Mouse (Mus musculus): ENCODE results near the gene Phf21a. TPM values are rescaled to one million over a fixed set of nuclear protein-coding genes. Genes with fewer than 3 reads are reported as not detected.

Phf21a gene
- total and polyA plus RNA-seq, 2 experiments from 2014 or later, result 31.7 to 41.3 TPM

DNA sequence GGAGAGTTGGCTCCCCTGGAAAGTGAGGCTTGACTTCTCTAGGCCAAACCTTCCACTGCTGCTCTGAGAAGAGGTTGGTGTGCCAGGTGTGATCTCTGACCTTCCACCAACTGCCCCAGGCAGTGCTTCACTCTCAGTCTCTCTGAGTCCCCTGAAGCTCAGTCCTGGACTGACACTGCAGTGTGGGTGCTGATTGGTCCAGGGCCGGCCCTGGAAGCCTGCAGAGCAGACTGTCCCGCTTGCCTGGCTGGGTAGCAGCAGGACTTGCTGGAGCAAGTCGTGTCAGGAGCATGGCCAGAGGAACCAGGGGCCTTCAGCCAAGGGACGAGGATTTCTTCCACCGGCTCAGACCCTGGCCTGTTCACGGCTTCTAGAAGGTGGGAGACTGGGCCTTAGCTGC, 311.8 kb downstream of the Phf21a start:
- H3K4me2 ChIP-seq (ENCODE audit: low read depth, low read length, poor library complexity, severe bottlenecking), result no peak overlapping the region
- 84% methylated on average over 6 of the region's 6 CpGs for WGBS

DNA sequence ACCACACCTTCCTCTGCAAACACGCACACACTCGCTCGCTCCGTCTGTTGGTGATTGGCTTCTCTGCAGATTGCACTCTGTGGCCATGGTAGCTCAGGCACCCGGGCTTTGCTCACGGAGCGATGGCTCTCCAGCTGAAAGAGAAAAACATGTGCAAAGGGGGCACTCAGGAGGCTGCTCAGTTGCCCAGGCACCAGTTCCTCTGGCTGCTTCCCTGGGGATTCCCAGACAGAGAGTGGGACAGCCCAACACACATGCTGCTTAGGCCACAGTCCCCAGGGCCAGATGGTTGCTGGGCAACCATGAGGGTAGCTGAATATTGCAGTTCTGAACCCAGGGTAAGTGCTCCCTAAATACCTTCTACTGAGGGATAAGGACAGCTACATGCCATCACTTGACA, 312.8 kb downstream of the Phf21a start:
- H3K4me2 ChIP-seq (ENCODE audit: low read depth, low read length, poor library complexity, severe bottlenecking), result no peak overlapping the region
- no peaks in the 10 kb centered on the region for H3K9me3 ChIP-seq (ENCODE audit: low read length)
- peaks cover 62% of the 10 kb centered on the region for H3K36me3 ChIP-seq (ENCODE audit: insufficient read depth, low read length)
- H3K27ac ChIP-seq (ENCODE audit: low read depth, low read length), result no peak overlapping the region
- H3K9ac ChIP-seq (replicated peaks; ENCODE audit: low read length, poor library complexity, severe bottlenecking), result peak overlapping the region; percentile 13; the same call in 1 of the 2 replicates
- DNase-seq (ENCODE audit: low spot score), result peak; percentile 45
- TF ChIP-seq CTCF (IDR thresholded peaks at IDR 0.05), result no peak
- no peak overlapping the region for H3K4me3 ChIP-seq (ENCODE audit: low read depth, low read length)
- no peak for ATAC-seq (ENCODE audit: low FRiP score)
- no peaks in the 10 kb centered on the region for H3K4me1 ChIP-seq (ENCODE audit: insufficient read depth, low read length)
- no peaks in the 10 kb centered on the region for H3K27me3 ChIP-seq (ENCODE audit: insufficient read depth, low read length)
- WGBS, result 76% methylated on average over 7 of the region's 7 CpGs

More for the DNA sequence above, 311.8 kb downstream of the Phf21a start:
- Histone ChIP-seq H3K4me1 (ENCODE audit: insufficient read depth, low read length) (no peaks in the 10 kb centered on the region; the same call in 1 of the 2 replicates), H3K27me3 (ENCODE audit: insufficient read depth, low read length) (no peaks in the 10 kb centered on the region), H3K27ac (ENCODE audit: low read depth, low read length) (no peak overlapping the region), H3K9me3 (ENCODE audit: low read length) (no peaks in the 10 kb centered on the region), H3K36me3 (ENCODE audit: insufficient read depth, low read length) (peaks cover 53% of the 10 kb centered on the region), H3K9ac (replicated peaks; ENCODE audit: low read length, poor library complexity, severe bottlenecking) (no peak overlapping the region), H3K4me3 (ENCODE audit: low read depth, low read length) (no peak overlapping the region)
- DNase-seq (ENCODE audit: low spot score) (no peak), ATAC-seq (ENCODE audit: low FRiP score) (no peak)
- no peak for TF ChIP-seq CTCF (IDR thresholded peaks at IDR 0.05)

DNA sequence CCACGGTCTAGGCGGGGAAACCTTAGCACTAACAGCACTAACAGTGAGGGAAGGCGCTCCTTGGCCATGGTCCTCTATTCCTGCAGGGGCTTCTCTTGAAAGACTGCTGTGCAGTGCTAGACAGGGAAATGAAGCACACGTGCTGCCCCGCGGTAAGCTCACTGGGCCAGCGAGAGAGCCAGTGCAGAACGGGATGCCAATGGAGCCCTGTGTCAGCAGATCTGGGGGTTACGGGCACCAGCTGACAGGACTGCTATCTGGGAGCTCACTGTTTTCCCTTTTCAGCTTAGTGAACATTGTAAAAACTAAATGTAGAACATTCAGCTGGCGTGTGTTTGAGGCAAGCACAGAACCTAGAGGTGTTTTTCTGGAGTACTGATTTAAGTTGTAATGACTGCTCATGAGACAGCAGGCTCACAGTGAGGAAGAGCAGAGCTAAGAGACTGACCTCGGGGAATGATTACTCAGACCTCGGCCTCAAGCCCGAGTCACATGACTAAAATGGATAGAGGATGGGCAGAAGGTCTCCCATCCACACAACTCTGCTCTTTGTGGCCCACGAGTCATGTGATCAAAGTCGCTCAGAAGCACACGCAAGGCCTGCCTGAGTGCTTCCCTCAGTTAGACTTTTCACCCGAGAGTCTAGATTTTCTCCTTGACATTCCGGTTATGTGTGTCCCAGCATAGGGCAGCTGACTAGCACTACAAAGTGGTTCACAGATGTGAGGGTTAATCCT, 315.6 kb downstream of the Phf21a start:
- Histone ChIP-seq H3K4me2 (ENCODE audit: low read depth, low read length, poor library complexity, severe bottlenecking) (no peak overlapping the region), H3K9ac (replicated peaks; ENCODE audit: low read length, poor library complexity, severe bottlenecking) (no peak overlapping the region), H3K36me3 (ENCODE audit: insufficient read depth, low read length) (peaks cover 86% of the 10 kb centered on the region), H3K4me1 (ENCODE audit: insufficient read depth, low read length) (no peaks in the 10 kb centered on the region), H3K9me3 (ENCODE audit: low read length) (no peaks in the 10 kb centered on the region), H3K27me3 (ENCODE audit: insufficient read depth, low read length) (no peaks in the 10 kb centered on the region), H3K4me3 (ENCODE audit: low read depth, low read length) (no peak overlapping the region), H3K27ac (ENCODE audit: low read depth, low read length) (no peak overlapping the region)
- WGBS, result 91% methylated on average over 18 of the region's 18 CpGs
- no peak for ATAC-seq (ENCODE audit: low FRiP score)
- no peak for TF ChIP-seq CTCF (IDR thresholded peaks at IDR 0.05)
- no peak for DNase-seq (ENCODE audit: low spot score)

DNA sequence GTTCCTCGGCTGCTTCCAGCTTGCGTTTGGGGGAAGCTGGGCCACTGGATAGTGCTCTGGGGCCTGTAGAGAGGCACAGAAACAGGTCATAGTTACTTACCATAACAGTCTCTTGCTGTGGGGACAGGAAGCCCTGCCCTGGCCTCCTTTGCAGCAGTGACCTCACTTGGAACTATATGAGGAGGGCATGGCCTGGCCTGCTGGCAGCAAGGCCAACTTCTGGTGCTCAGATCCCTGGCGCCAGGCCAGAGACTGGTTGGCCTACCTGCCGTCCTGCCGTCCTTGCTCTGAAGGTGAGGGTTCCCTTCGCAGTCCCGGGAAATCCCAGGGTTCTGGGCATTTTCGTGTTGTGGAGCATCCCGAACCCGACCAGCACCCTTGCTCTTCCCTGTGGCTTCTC, 318.8 kb downstream of the Phf21a start:
- Histone ChIP-seq H3K4me1 (ENCODE audit: insufficient read depth, low read length) (no peaks in the 10 kb centered on the region), H3K9ac (replicated peaks; ENCODE audit: low read length, poor library complexity, severe bottlenecking) (no peak overlapping the region), H3K9me3 (ENCODE audit: low read length) (no peaks in the 10 kb centered on the region), H3K36me3 (ENCODE audit: insufficient read depth, low read length) (peaks cover 90% of the 10 kb centered on the region), H3K27me3 (ENCODE audit: insufficient read depth, low read length) (no peaks in the 10 kb centered on the region), H3K27ac (ENCODE audit: low read depth, low read length) (no peak overlapping the region), H3K4me3 (ENCODE audit: low read depth, low read length) (no peak overlapping the region), H3K4me2 (ENCODE audit: low read depth, low read length, poor library complexity, severe bottlenecking) (no peak overlapping the region)
- 87% methylated on average over 10 of the region's 10 CpGs for WGBS
- ATAC-seq (ENCODE audit: low FRiP score) (no peak), DNase-seq (ENCODE audit: low spot score) (no peak)
- no peak for TF ChIP-seq CTCF (IDR thresholded peaks at IDR 0.05)

MicroRNAs encoded within 50 kb of the gene (microRNA counts, 519-probe panel; counts per million panel counts)
- microRNA mmu-miR-1955, result 528 counts per million, percentile 58 among the panel's probes with 10 or more counts

Small RNA genes within 50 kb of the gene (microRNA-seq; reads per million reads assigned to microRNA genes)
- gene Mir1955 (ENCODE audit: borderline number of aligned reads) (13.1 reads per million, percentile 24 among the genes with 10 or more reads in this experiment), gene Mir7000 (ENCODE audit: borderline number of aligned reads) (not detected)

Other genes with a start within 250 kb of the Phf21a start
- gene Chrm4, start 165.9 kb upstream of the Phf21a start, total RNA-seq (2014; rRNA removed), result 1.8 and 4.0 TPM in 2 replicates
- gene Chrm4, start 165.9 kb upstream of the Phf21a start, polyA plus RNA-seq (2015; fragmentation: Nextera tagmentation; extraction: Ambion mirVana), result 0.25 and 0.34 TPM in 2 replicates
- gene Mdk, start 160.8 kb upstream of the Phf21a start, total RNA-seq (2014; rRNA removed), result 39.0 and 40.8 TPM in 2 replicates
- gene Mdk, start 160.8 kb upstream of the Phf21a start, polyA plus RNA-seq (2015; fragmentation: Nextera tagmentation; extraction: Ambion mirVana), result 71.0 and 71.4 TPM in 2 replicates
- gene Gm9821, start 147.4 kb upstream of the Phf21a start, total RNA-seq (2014; rRNA removed), result 0.11 TPM in 1 of 2 replicates, not detected in the other
- gene Gm9821, start 147.4 kb upstream of the Phf21a start, polyA plus RNA-seq (2015; fragmentation: Nextera tagmentation; extraction: Ambion mirVana), result 0.14 TPM in 1 of 2 replicates, not detected in the other
- gene Dgkz, start 117.3 kb upstream of the Phf21a start, total RNA-seq (2014; rRNA removed), result 99.8 and 144 TPM in 2 replicates
- gene Dgkz, start 117.3 kb upstream of the Phf21a start, polyA plus RNA-seq (2015; fragmentation: Nextera tagmentation; extraction: Ambion mirVana), result 35.1 and 36.6 TPM in 2 replicates
- gene Creb3l1, start 68.6 kb upstream of the Phf21a start, total RNA-seq (2014; rRNA removed), result 3.2 TPM in 2 replicates
- 2.7 and 3.8 TPM in 2 replicates for gene Creb3l1, start 68.6 kb upstream of the Phf21a start, polyA plus RNA-seq (2015; fragmentation: Nextera tagmentation; extraction: Ambion mirVana)